Mouse (Mus musculus): ENCODE data around the gene Narfl.
A peak's percentile ranks its signal among the peaks of the same experiment; 100 is the strongest.
"Not testable (repeated sequence)": the region's sequence is repeated elsewhere in the genome, so short reads cannot be mapped to it uniquely, and the experiment has no call there.

The Narfl gene

DNA sequence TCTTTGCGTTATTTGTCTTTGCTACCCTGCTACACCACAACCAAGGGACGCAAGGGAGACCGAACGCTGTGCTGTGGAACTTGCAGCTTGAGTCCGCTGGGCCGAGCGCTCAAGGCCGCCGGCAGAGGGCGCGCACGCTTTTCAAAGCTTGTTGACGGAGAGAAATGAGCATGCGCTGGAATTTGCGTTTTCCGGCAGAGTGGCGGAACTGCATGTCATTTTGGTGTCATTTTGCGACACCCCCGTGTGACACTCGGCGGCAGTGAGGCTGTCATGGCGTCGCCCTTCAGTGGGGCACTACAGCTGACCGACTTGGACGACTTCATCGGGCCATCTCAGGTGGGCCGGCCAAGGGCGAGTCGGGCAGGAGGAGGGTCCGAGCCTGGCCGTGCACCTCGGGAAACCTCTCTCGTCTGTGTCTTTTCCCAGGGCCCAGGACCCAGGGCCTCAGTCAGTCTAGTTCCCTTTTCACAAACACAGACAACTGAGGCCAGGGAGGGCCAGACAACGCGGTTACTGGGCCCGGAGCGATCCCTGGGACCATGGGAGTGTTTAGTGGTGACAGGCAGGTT lies at the start of gene Narfl:
TSS of gene Narfl (plus strand) at position 228 of the 572 bp plus-strand sequence.
- peak; percentile 98 for DNase-seq

- DNase-seq: no peak
Observed at GRCm38 (mm10) chr17:25723919-25724318, 49.7 kb upstream of the Narfl start.

DNA sequence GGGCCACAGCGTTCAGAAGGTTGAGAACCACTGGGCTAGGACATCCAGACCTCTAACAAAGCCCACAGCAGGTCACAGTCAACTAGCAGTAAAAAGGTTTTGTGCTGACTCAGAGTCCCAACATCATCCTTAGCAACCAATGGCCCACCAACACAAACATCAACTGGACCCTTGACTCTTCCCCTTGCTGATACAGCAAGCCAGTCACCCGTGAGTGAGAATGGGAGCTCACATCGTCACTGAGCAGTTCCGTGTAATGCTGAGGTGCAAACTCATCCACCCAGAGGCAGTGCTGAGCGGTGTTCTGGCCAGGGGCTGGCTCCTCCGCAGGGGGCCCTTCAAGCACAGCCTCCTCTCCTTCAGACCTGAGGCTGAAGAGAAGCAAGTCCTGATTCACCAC lies 48.3 kb upstream of the Narfl start:
- DNase-seq: no peak

GRCm38 (mm10) chr17:25727265-25728008 lies 46.1 kb upstream of the Narfl start, which contains the start of the genes Chtf18 and Rpusd1:
Chtf18 (minus strand) TSS chr17:25727419.
Rpusd1 (plus strand) TSS chr17:25727670.
- peak; percentile 100 for DNase-seq

GRCm38 (mm10) chr17:25728009-25728270 lies 45.6 kb upstream of the Narfl start:
- DNase-seq: no peak

- DNase-seq: peak; percentile 87
Observed at GRCm38 (mm10) chr17:25732082-25732481, 41.5 kb upstream of the Narfl start.

GRCm38 (mm10) chr17:25735246-25735645 lies 38.3 kb upstream of the Narfl start:
- DNase-seq: no peak

DNA sequence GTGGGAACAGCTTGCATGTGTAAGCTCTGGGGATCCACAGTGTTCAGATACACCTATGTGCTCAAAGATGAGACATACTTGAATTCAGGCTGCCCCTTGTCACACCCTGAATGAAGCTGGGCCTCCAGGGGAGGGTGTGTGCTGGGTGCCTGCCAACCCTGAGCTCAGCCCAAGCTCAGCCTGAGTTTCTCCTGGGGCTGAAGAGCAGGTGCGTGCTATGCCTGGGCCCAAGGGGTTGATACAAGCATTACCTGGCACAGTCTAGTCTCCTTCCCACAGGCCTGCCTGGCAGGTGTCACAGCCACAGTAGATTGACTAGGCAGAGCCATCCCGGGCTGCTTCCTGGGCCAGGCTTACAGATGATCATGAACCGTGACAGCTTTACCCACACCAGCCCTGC lies 37.8 kb upstream of the Narfl start, which contains the start of gene Mslnl:
TSS of gene Mslnl (plus strand) at position 298 of the 400 bp plus-strand sequence.
- DNase-seq: no peak

DNA sequence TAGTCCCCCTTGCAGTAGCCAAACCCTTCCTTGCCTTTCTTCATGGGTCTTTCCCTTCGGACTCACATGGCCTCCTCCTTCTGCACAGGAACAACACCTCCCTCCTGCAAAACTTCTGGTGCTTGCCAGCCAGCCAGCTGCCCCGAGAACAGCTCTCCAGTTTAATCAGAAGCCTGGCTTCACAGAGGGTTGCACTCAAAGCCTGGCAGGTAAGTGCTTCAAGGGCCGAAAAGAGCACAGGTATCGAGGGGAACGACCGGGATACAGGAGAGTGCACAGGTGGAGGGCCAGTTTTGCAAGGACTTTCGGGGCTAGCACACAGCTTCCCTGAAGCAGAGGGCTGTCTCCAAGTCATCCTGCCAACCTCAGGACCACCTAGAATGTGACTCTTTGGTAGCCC lies 34.7 kb upstream of the Narfl start:
- DNase-seq: no peak

DNA sequence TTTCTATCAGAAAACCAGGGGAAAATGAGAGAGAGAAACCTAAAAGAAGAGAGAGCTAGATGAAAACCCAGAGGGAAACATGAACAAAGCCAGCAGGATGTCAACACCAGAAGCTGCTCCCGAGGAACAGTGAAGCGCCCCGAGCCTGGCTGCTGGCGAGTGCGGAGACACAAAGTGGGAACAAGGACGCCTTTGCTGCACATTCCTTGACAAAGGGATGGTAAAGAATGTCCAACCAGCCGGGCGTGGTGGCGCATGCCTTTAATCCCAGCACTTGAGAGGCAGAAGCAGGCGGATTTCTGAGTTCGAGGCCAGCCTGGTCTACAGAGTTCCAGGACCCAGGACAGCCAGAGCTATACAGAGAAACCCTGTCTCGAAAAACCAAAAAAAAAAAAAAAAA lies 32.1 kb upstream of the Narfl start:
- not testable (repeated sequence) for DNase-seq

GRCm38 (mm10) chr17:25743831-25744230 lies 29.7 kb upstream of the Narfl start:
- DNase-seq: no peak

GRCm38 (mm10) chr17:25744311-25744710 lies 29.3 kb upstream of the Narfl start:
- DNase-seq: no peak

DNA sequence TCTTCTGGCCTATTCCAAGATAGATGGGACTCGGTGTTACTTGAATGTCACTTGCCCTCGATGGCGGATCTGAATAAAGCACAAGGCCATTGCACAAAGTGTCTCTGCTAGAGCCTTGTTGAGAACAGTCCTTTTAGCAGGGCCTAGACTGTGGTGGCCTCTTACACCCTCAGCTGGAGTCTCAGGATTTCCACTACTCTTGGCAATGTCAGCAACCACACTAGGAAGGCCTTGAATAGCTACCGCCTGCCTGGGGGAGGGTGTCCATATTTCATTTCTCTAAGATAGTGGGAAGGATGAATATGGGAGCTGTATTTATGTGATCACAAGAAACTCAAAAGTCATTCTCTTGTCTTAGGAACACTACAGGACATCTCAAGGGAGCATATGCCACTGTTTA lies 25.3 kb upstream of the Narfl start:
- no peak for DNase-seq

DNA sequence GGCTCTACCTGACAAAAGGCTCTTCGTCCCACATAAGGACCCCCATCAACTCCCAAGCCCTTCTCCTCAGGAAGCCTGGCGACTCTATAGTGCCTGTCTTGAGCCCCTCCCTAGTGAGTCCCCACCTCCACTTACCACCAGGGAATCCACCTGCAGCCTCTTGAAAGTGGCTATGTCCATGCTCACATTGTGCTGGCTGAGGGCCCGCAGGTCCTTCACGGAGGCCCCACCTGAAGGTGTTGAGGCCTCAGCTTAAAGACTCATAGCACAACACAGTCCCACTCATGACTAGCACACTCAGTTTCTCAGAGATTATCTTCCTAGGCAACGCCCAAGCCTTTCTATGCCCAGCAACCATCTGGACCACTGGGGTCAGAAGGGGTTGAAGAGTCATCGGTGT lies 24.3 kb upstream of the Narfl start:
- no peak for DNase-seq

DNA sequence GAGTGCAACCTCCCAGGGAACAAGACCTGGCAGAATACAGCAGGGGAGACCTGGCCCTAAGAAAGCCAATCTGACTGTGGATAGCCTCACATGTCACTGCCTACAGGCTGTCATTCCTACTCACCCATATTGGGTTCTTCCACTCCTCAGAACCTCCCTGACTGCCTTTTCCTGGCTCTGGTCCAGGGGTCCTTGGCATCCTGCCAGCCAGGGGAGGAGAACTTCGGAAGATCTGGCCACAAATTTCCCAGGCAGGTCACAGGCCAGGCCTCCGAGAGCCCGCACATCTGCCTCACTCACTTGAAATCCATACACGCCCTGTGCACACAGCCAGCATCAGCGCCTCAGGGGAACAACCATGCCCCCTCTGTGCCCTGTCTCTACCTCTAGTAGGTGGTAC lies 22.1 kb upstream of the Narfl start:
- DNase-seq: no peak

- DNase-seq: no peak
Observed at GRCm38 (mm10) chr17:25754241-25754640, 19.3 kb upstream of the Narfl start, which contains the start of gene Msln. Msln (minus strand) TSS chr17:25754378.

DNA sequence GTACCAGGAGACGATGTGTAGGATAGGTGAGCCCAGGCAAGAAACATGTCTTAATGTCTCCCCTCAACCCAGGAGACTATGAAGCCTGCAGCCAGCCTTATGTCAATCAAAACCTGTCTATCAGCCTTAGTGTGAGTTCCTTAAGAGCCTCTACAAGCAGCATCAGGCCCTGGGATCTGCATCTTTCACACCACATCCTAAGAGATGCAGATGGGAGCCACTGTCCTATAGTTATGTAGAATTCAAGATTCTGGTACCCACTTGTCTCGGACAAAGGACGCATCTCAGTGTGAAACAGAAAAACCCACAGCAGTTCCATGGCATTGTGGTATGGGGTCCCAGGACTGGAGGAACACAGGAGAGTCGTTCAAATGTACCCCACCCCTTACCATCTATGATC lies 18.5 kb upstream of the Narfl start:
- DNase-seq: no peak

GRCm38 (mm10) chr17:25755627-25756377 lies 17.8 kb upstream of the Narfl start:
- no peak for DNase-seq

- DNase-seq: no peak
Observed at GRCm38 (mm10) chr17:25756378-25757242, 17.0 kb upstream of the Narfl start.

- no peak for DNase-seq
Observed at GRCm38 (mm10) chr17:25757691-25758090, 15.9 kb upstream of the Narfl start.

DNA sequence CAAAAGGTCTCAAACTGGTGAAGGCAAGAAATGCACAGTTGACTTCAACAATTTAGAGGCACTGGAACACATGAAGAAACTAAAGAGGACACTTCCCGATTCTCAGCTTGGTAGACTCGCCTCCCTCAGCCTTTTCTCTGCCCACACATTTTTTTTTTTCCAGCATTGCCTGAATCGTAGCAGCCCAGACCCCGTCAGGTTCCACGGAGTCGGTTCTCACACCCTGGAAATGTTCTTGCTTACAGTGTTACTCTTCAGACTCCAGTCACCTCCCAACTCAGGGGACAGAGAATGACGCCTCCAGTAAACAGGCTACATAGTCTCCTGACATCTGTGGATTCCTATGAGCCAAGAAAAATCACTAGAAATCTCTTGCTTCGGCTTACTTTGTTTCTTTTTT lies 13.4 kb upstream of the Narfl start:
- no peak for DNase-seq

GRCm38 (mm10) chr17:25761561-25761970 lies 12.0 kb upstream of the Narfl start:
- DNase-seq: no peak

- DNase-seq: no peak
Observed at GRCm38 (mm10) chr17:25762591-25762990, 11.0 kb upstream of the Narfl start.

Measured in cerebellum, adult 9-10 months (tissue).